Mouse (Mus musculus): ENCODE data around the gene Syt8. TPM values are rescaled to one million over a fixed set of nuclear protein-coding genes. Genes with fewer than 3 reads are reported as not detected.

Syt8 gene
- polyA plus RNA-seq, 1 experiment from 2014 or later: not detected

DNA sequence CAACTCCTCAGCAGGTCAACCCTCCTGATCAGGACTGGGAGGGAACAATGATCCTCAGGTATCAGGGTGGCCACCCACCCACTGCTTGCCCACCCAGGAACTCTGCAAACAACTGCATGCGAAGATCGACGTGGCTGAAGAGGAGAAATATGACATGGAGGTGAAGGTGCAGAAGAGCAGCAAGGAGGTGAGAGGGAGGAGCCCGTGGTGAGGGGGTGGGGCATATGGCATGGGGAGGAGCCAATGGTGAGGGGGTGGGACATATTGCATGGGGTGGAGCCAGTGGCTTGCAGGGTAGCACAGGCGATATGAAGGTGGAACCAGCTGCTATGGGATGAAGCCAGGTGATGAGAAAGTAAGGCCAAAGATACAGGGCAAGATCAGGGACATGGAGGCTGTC is 8.8 kb downstream of the Syt8 start:
- Histone ChIP-seq H3K9ac (ENCODE audit: low read length) (no peak overlapping the region), H3K4me2 (ENCODE audit: low read depth, severe bottlenecking) (no peak overlapping the region), H3K9me3 (ENCODE audit: control insufficient read depth, low read length) (no peaks in the 10 kb centered on the region), H3K4me1 (ENCODE audit: control insufficient read depth, insufficient read depth, low read length) (peaks cover 18% of the 10 kb centered on the region), H3K27ac (replicated peaks; ENCODE audit: low read depth, low read length) (no peak overlapping the region), H3K36me3 (ENCODE audit: control insufficient read depth, insufficient read depth, low read length) (no peaks in the 10 kb centered on the region), H3K4me3 (ENCODE audit: low read depth, low read length) (no peak overlapping the region), H3K27me3 (ENCODE audit: control insufficient read depth, insufficient read depth, low read length) (no peaks in the 10 kb centered on the region)
- DNase-seq (ENCODE audit: low spot score) (no peak), ATAC-seq (ENCODE audit: insufficient number of reproducible peaks, low FRiP score, low TSS enrichment, low read depth) (no peak)
- WGBS: 82% methylated on average over 5 of the region's 5 CpGs

GRCm38 (mm10) chr7:142444171-142444570 is 9.5 kb downstream of the Syt8 start:
- ATAC-seq (ENCODE audit: insufficient number of reproducible peaks, low FRiP score, low TSS enrichment, low read depth) (no peak), DNase-seq (ENCODE audit: low spot score) (no peak)
- no peaks in the 10 kb centered on the region for H3K9me3 ChIP-seq (ENCODE audit: control insufficient read depth, low read length)
- no peak overlapping the region for H3K4me2 ChIP-seq (ENCODE audit: low read depth, severe bottlenecking)
- peaks cover 18% of the 10 kb centered on the region for H3K4me1 ChIP-seq (ENCODE audit: control insufficient read depth, insufficient read depth, low read length)
- WGBS: 95% methylated on average over 6 of the region's 6 CpGs
- H3K4me3 ChIP-seq (ENCODE audit: low read depth, low read length): no peak overlapping the region
- H3K27ac ChIP-seq (replicated peaks; ENCODE audit: low read depth, low read length): no peak overlapping the region
- no peaks in the 10 kb centered on the region for H3K36me3 ChIP-seq (ENCODE audit: control insufficient read depth, insufficient read depth, low read length)
- H3K27me3 ChIP-seq (ENCODE audit: control insufficient read depth, insufficient read depth, low read length): no peaks in the 10 kb centered on the region
- H3K9ac ChIP-seq (ENCODE audit: low read length): no peak overlapping the region

GRCm38 (mm10) chr7:142445324-142445723 is 10.7 kb downstream of the Syt8 start:
- DNase-seq (ENCODE audit: low spot score) (no peak), ATAC-seq (ENCODE audit: insufficient number of reproducible peaks, low FRiP score, low TSS enrichment, low read depth) (no peak)
- Histone ChIP-seq H3K4me3 (ENCODE audit: low read depth, low read length) (no peak overlapping the region), H3K9ac (ENCODE audit: low read length) (no peak overlapping the region), H3K4me2 (ENCODE audit: low read depth, severe bottlenecking) (no peak overlapping the region), H3K27ac (replicated peaks; ENCODE audit: low read depth, low read length) (no peak overlapping the region), H3K9me3 (ENCODE audit: control insufficient read depth, low read length) (no peaks in the 10 kb centered on the region), H3K4me1 (ENCODE audit: control insufficient read depth, insufficient read depth, low read length) (peaks cover 18% of the 10 kb centered on the region), H3K36me3 (ENCODE audit: control insufficient read depth, insufficient read depth, low read length) (no peaks in the 10 kb centered on the region), H3K27me3 (ENCODE audit: control insufficient read depth, insufficient read depth, low read length) (no peaks in the 10 kb centered on the region)
- WGBS: 92% methylated on average over 6 of the region's 6 CpGs

- DNase-seq (ENCODE audit: low spot score) (no peak), ATAC-seq (ENCODE audit: insufficient number of reproducible peaks, low FRiP score, low TSS enrichment, low read depth) (no peak)
- no peaks in the 10 kb centered on the region for H3K9me3 ChIP-seq (ENCODE audit: control insufficient read depth, low read length)
- H3K9ac ChIP-seq (ENCODE audit: low read length): no peak overlapping the region
- H3K4me1 ChIP-seq (ENCODE audit: control insufficient read depth, insufficient read depth, low read length): peaks cover 13% of the 10 kb centered on the region
- H3K27me3 ChIP-seq (ENCODE audit: control insufficient read depth, insufficient read depth, low read length): no peaks in the 10 kb centered on the region
- H3K36me3 ChIP-seq (ENCODE audit: control insufficient read depth, insufficient read depth, low read length): no peaks in the 10 kb centered on the region
- 89% methylated on average over 4 of the region's 4 CpGs for WGBS
- no peak overlapping the region for H3K4me3 ChIP-seq (ENCODE audit: low read depth, low read length)
- no peak overlapping the region for H3K4me2 ChIP-seq (ENCODE audit: low read depth, severe bottlenecking)
- no peak overlapping the region for H3K27ac ChIP-seq (replicated peaks; ENCODE audit: low read depth, low read length)
These were observed 11.6 kb downstream of the Syt8 start for GRCm38 (mm10) chr7:142446264-142446663.

DNA sequence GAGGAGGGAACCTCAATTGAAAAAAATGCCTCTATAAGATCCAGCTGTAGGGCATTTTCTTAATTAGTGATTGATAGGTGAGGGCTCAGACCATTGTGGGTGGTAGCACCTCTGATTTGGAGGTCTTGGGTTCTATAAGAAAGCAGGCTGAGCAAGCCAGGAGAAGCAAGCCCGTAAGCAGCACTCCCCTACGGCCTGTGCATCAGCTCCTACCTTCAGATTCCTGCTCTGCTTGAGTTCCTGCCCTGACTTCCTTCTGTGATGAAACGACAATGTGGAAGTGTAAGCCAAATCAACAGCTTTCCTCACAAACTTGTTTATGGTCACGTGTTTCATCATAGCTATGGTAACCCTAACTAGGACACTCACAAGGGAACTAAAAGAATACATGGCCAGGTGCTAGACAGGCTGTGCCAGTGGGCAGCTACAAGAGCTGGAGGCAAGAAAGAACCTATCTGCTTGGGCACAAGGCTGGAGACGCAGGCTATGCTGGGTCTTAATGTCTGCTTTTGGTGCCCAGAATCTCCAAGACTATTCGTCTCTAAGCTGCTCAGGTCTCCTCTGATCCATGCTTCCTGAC is 14.5 kb downstream of the Syt8 start:
- ATAC-seq (ENCODE audit: insufficient number of reproducible peaks, low FRiP score, low TSS enrichment, low read depth) (no peak), DNase-seq (ENCODE audit: low spot score) (no peak)
- Histone ChIP-seq H3K4me2 (ENCODE audit: low read depth, severe bottlenecking) (no peak overlapping the region), H3K9ac (ENCODE audit: low read length) (no peak overlapping the region), H3K9me3 (ENCODE audit: control insufficient read depth, low read length) (no peaks in the 10 kb centered on the region), H3K36me3 (ENCODE audit: control insufficient read depth, insufficient read depth, low read length) (no peaks in the 10 kb centered on the region), H3K27ac (replicated peaks; ENCODE audit: low read depth, low read length) (no peak overlapping the region), H3K27me3 (ENCODE audit: control insufficient read depth, insufficient read depth, low read length) (no peaks in the 10 kb centered on the region), H3K4me1 (ENCODE audit: control insufficient read depth, insufficient read depth, low read length) (no peaks in the 10 kb centered on the region), H3K4me3 (ENCODE audit: low read depth, low read length) (no peak overlapping the region)
- 74% methylated on average over 6 of the region's 6 CpGs for WGBS

DNA sequence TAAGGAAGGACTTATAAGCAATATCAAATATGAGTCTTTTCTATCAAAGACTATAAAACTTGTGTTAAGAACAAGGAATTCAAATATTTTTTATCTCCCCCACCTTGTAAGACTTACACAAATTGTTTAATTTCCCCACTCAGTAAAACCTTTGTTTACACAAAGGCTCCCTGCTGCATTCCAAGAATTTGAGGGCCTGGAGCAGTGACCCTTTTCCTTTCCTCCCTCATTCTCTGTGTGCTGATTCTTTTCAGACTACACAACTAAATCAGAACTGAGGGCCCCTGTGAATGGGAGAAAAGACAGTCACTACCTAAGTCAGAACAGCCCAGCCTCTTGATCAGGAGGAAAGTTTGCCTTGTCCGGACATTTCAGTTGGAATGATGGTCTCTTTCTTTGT is 20.1 kb downstream of the Syt8 start:
- WGBS: 56% methylated on average over 1 of the region's 1 CpGs
- no peak for ATAC-seq (ENCODE audit: insufficient number of reproducible peaks, low FRiP score, low TSS enrichment, low read depth)
- peaks cover 8% of the 10 kb centered on the region for H3K4me1 ChIP-seq (ENCODE audit: control insufficient read depth, insufficient read depth, low read length)
- no peak overlapping the region for H3K4me2 ChIP-seq (ENCODE audit: low read depth, severe bottlenecking)
- no peaks in the 10 kb centered on the region for H3K36me3 ChIP-seq (ENCODE audit: control insufficient read depth, insufficient read depth, low read length)
- no peak for DNase-seq (ENCODE audit: low spot score)
- no peak overlapping the region for H3K4me3 ChIP-seq (ENCODE audit: low read depth, low read length)
- no peak overlapping the region for H3K27ac ChIP-seq (replicated peaks; ENCODE audit: low read depth, low read length)
- no peak overlapping the region for H3K9ac ChIP-seq (ENCODE audit: low read length)
- H3K9me3 ChIP-seq (ENCODE audit: control insufficient read depth, low read length): no peaks in the 10 kb centered on the region
- no peaks in the 10 kb centered on the region for H3K27me3 ChIP-seq (ENCODE audit: control insufficient read depth, insufficient read depth, low read length)

GRCm38 (mm10) chr7:142455251-142455650 is 20.6 kb downstream of the Syt8 start:
- Histone ChIP-seq H3K4me3 (ENCODE audit: low read depth, low read length) (no peak overlapping the region), H3K36me3 (ENCODE audit: control insufficient read depth, insufficient read depth, low read length) (no peaks in the 10 kb centered on the region), H3K9me3 (ENCODE audit: control insufficient read depth, low read length) (no peaks in the 10 kb centered on the region), H3K4me2 (ENCODE audit: low read depth, severe bottlenecking) (no peak overlapping the region), H3K4me1 (ENCODE audit: control insufficient read depth, insufficient read depth, low read length) (peaks cover 8% of the 10 kb centered on the region), H3K9ac (ENCODE audit: low read length) (no peak overlapping the region), H3K27ac (replicated peaks; ENCODE audit: low read depth, low read length) (no peak overlapping the region), H3K27me3 (ENCODE audit: control insufficient read depth, insufficient read depth, low read length) (no peaks in the 10 kb centered on the region)
- ATAC-seq (ENCODE audit: insufficient number of reproducible peaks, low FRiP score, low TSS enrichment, low read depth): no peak
- no peak for DNase-seq (ENCODE audit: low spot score)
- WGBS: 52% methylated on average over 2 of the region's 2 CpGs

DNA sequence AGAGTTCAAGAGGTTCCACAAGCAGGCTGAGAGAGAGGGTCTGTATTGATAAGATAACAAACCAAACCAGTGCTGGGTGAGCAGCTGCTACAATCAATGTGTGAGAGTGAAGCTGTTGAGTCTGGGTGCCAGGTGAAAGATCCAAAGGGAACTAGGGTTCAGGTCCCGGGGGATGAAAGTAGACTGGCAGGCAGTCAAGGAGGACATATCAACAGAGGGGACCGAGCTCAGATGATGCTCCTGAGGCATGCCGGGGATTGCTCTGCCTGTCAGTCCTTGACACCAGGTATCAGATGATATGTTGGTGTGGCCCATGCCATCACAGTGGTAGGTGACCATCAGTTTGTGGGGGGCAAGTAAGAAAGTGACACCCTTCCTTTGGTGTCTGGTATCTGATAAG is 22.2 kb downstream of the Syt8 start:
- Histone ChIP-seq H3K27me3 (ENCODE audit: control insufficient read depth, insufficient read depth, low read length) (no peaks in the 10 kb centered on the region), H3K4me2 (ENCODE audit: low read depth, severe bottlenecking) (no peak overlapping the region), H3K9ac (ENCODE audit: low read length) (no peak overlapping the region), H3K36me3 (ENCODE audit: control insufficient read depth, insufficient read depth, low read length) (no peaks in the 10 kb centered on the region), H3K9me3 (ENCODE audit: control insufficient read depth, low read length) (no peaks in the 10 kb centered on the region), H3K4me3 (ENCODE audit: low read depth, low read length) (no peak overlapping the region), H3K27ac (replicated peaks; ENCODE audit: low read depth, low read length) (no peak overlapping the region), H3K4me1 (ENCODE audit: control insufficient read depth, insufficient read depth, low read length) (peaks cover 8% of the 10 kb centered on the region)
- DNase-seq (ENCODE audit: low spot score) (no peak), ATAC-seq (ENCODE audit: insufficient number of reproducible peaks, low FRiP score, low TSS enrichment, low read depth) (no peak)
- 81% methylated on average over 3 of the region's 3 CpGs for WGBS

- Histone ChIP-seq H3K4me1 (ENCODE audit: control insufficient read depth, insufficient read depth, low read length) (peaks cover 8% of the 10 kb centered on the region), H3K9ac (ENCODE audit: low read length) (no peak overlapping the region)
These were observed 22.7 kb downstream of the Syt8 start for GRCm38 (mm10) chr7:142457227-142457811.

More at GRCm38 (mm10) chr7:142457227-142457811, 22.7 kb downstream of the Syt8 start:
- H3K4me3 ChIP-seq (ENCODE audit: low read depth, low read length): no peak overlapping the region
- no peaks in the 10 kb centered on the region for H3K9me3 ChIP-seq (ENCODE audit: control insufficient read depth, low read length)
- ATAC-seq (ENCODE audit: insufficient number of reproducible peaks, low FRiP score, low TSS enrichment, low read depth): no peak; the same call in 1 of the 2 replicates
- H3K27me3 ChIP-seq (ENCODE audit: control insufficient read depth, insufficient read depth, low read length): no peaks in the 10 kb centered on the region
- peak; percentile 51 for DNase-seq (ENCODE audit: low spot score)
- no peak overlapping the region for H3K4me2 ChIP-seq (ENCODE audit: low read depth, severe bottlenecking)
- WGBS: 23% methylated on average over 3 of the region's 3 CpGs
- H3K36me3 ChIP-seq (ENCODE audit: control insufficient read depth, insufficient read depth, low read length): no peaks in the 10 kb centered on the region
- peak overlapping the region; percentile 63 for H3K27ac ChIP-seq (replicated peaks; ENCODE audit: low read depth, low read length)
